Mouse (Mus musculus): ENCODE measurements around the gene Bmp7. TPM values are rescaled to one million over a fixed set of nuclear protein-coding genes. Genes with fewer than 3 reads are reported as not detected.
A peak's percentile ranks its signal among the peaks of the same experiment; 100 is the strongest.

The Bmp7 gene
- polyA plus RNA-seq, 1 experiment from 2014 or later, result 54.2 TPM

- peaks cover 3% of the 10 kb centered on the region; the same call in 1 of the 2 replicates for H3K27me3 ChIP-seq (ENCODE audit: control insufficient read depth, insufficient read depth, low read length)
- no peak for ATAC-seq (ENCODE audit: low FRiP score, low TSS enrichment)
- H3K27ac ChIP-seq (ENCODE audit: low read depth, low read length), result peak overlapping the region; percentile 70; the same call in 1 of the 2 replicates
- WGBS, result 26% methylated on average over 5 of the region's 5 CpGs
- peak overlapping the region; percentile 63 for H3K4me3 ChIP-seq (ENCODE audit: low read length)
- H3K9ac ChIP-seq (ENCODE audit: low read depth, low read length), result peak overlapping the region; percentile 67
- H3K36me3 ChIP-seq (ENCODE audit: control insufficient read depth, insufficient read depth, low read length), result no peaks in the 10 kb centered on the region
- peaks cover 50% of the 10 kb centered on the region for H3K4me1 ChIP-seq (ENCODE audit: control insufficient read depth, insufficient read depth, low read length)
- peak overlapping the region; percentile 91 for H3K4me2 ChIP-seq (replicated peaks; ENCODE audit: low read depth, low read length)
- no peaks in the 10 kb centered on the region for H3K9me3 ChIP-seq (ENCODE audit: control insufficient read depth, low read length)
Observed at GRCm38 (mm10) chr2:172936844-172937243, 3.3 kb downstream of the Bmp7 start.

GRCm38 (mm10) chr2:172935776-172936562, 4.2 kb downstream of the Bmp7 start:
- H3K27me3 ChIP-seq (ENCODE audit: control insufficient read depth, insufficient read depth, low read length), result no peaks in the 10 kb centered on the region
- H3K4me3 ChIP-seq (ENCODE audit: low read length), result peak overlapping the region; percentile 17; the same call in 1 of the 2 replicates
- H3K4me1 ChIP-seq (ENCODE audit: control insufficient read depth, insufficient read depth, low read length), result peaks cover 53% of the 10 kb centered on the region
- peak overlapping the region; percentile 91 for H3K4me2 ChIP-seq (replicated peaks; ENCODE audit: low read depth, low read length)
- WGBS, result 9% methylated on average over 12 of the region's 12 CpGs
- no peaks in the 10 kb centered on the region for H3K9me3 ChIP-seq (ENCODE audit: control insufficient read depth, low read length)
- H3K27ac ChIP-seq (ENCODE audit: low read depth, low read length), result peak overlapping the region; percentile 83
- peak overlapping the region; percentile 51 for H3K9ac ChIP-seq (ENCODE audit: low read depth, low read length)
- H3K36me3 ChIP-seq (ENCODE audit: control insufficient read depth, insufficient read depth, low read length), result no peaks in the 10 kb centered on the region
- no peak for ATAC-seq (ENCODE audit: low FRiP score, low TSS enrichment)

- peak overlapping the region; percentile 83 for H3K27ac ChIP-seq (ENCODE audit: low read depth, low read length)
- H3K36me3 ChIP-seq (ENCODE audit: control insufficient read depth, insufficient read depth, low read length), result no peaks in the 10 kb centered on the region
- H3K9ac ChIP-seq (ENCODE audit: low read depth, low read length), result peak overlapping the region; percentile 51
- no peaks in the 10 kb centered on the region for H3K9me3 ChIP-seq (ENCODE audit: control insufficient read depth, low read length)
- peaks cover 61% of the 10 kb centered on the region for H3K4me1 ChIP-seq (ENCODE audit: control insufficient read depth, insufficient read depth, low read length)
- ATAC-seq (ENCODE audit: low FRiP score, low TSS enrichment), result peak; percentile 63
- H3K4me2 ChIP-seq (replicated peaks; ENCODE audit: low read depth, low read length), result peak overlapping the region; percentile 91
- no peaks in the 10 kb centered on the region for H3K27me3 ChIP-seq (ENCODE audit: control insufficient read depth, insufficient read depth, low read length)
- H3K4me3 ChIP-seq (ENCODE audit: low read length), result peak overlapping the region; percentile 17; the same call in 1 of the 2 replicates
- WGBS, result 4% methylated on average over 30 of the region's 30 CpGs
Observed at GRCm38 (mm10) chr2:172934891-172935740, 5.0 kb downstream of the Bmp7 start.

- Histone ChIP-seq H3K9me3 (ENCODE audit: control insufficient read depth, low read length) (no peaks in the 10 kb centered on the region), H3K4me2 (replicated peaks; ENCODE audit: low read depth, low read length) (peak overlapping the region; percentile 91), H3K9ac (ENCODE audit: low read depth, low read length) (peak overlapping the region; percentile 20; the same call in 1 of the 2 replicates), H3K36me3 (ENCODE audit: control insufficient read depth, insufficient read depth, low read length) (no peaks in the 10 kb centered on the region), H3K27me3 (ENCODE audit: control insufficient read depth, insufficient read depth, low read length) (no peaks in the 10 kb centered on the region), H3K27ac (ENCODE audit: low read depth, low read length) (peak overlapping the region; percentile 83), H3K4me1 (ENCODE audit: control insufficient read depth, insufficient read depth, low read length) (peaks cover 66% of the 10 kb centered on the region), H3K4me3 (ENCODE audit: low read length) (0 out of 2 replicates have a peak overlapping the region, but pooled peaks have one; percentile 0)
- ATAC-seq (ENCODE audit: low FRiP score, low TSS enrichment), result no peak
- 4% methylated on average over 8 of the region's 8 CpGs for WGBS
Observed at GRCm38 (mm10) chr2:172934420-172934788, 5.7 kb downstream of the Bmp7 start.

GRCm38 (mm10) chr2:172933631-172934419, 6.3 kb downstream of the Bmp7 start:
- H3K9ac ChIP-seq (ENCODE audit: low read depth, low read length), result peak overlapping the region; percentile 32; the same call in 1 of the 2 replicates
- peak overlapping the region; percentile 91 for H3K4me2 ChIP-seq (replicated peaks; ENCODE audit: low read depth, low read length)
- peak; percentile 25 for ATAC-seq (ENCODE audit: low FRiP score, low TSS enrichment)
- H3K36me3 ChIP-seq (ENCODE audit: control insufficient read depth, insufficient read depth, low read length), result no peaks in the 10 kb centered on the region
- H3K27me3 ChIP-seq (ENCODE audit: control insufficient read depth, insufficient read depth, low read length), result no peaks in the 10 kb centered on the region
- WGBS, result 1% methylated on average over 34 of the region's 34 CpGs
- H3K9me3 ChIP-seq (ENCODE audit: control insufficient read depth, low read length), result no peaks in the 10 kb centered on the region
- H3K4me3 ChIP-seq (ENCODE audit: low read length), result 0 out of 2 replicates have a peak overlapping the region, but pooled peaks have one; percentile 0
- peak overlapping the region; percentile 83 for H3K27ac ChIP-seq (ENCODE audit: low read depth, low read length)
- peaks cover 70% of the 10 kb centered on the region for H3K4me1 ChIP-seq (ENCODE audit: control insufficient read depth, insufficient read depth, low read length)

- H3K27ac ChIP-seq (ENCODE audit: low read depth, low read length), result no peak overlapping the region
- H3K36me3 ChIP-seq (ENCODE audit: control insufficient read depth, insufficient read depth, low read length), result no peaks in the 10 kb centered on the region
- ATAC-seq (ENCODE audit: low FRiP score, low TSS enrichment), result no peak
- 47% methylated on average over 17 of the region's 17 CpGs for WGBS
- no peaks in the 10 kb centered on the region for H3K27me3 ChIP-seq (ENCODE audit: control insufficient read depth, insufficient read depth, low read length)
- no peaks in the 10 kb centered on the region for H3K9me3 ChIP-seq (ENCODE audit: control insufficient read depth, low read length)
- no peak overlapping the region for H3K4me3 ChIP-seq (ENCODE audit: low read length)
- peaks cover 69% of the 10 kb centered on the region for H3K4me1 ChIP-seq (ENCODE audit: control insufficient read depth, insufficient read depth, low read length)
- no peak overlapping the region; the same call in 1 of the 2 replicates for H3K4me2 ChIP-seq (replicated peaks; ENCODE audit: low read depth, low read length)
- H3K9ac ChIP-seq (ENCODE audit: low read depth, low read length), result no peak overlapping the region
Observed at GRCm38 (mm10) chr2:172931137-172931898, 8.8 kb downstream of the Bmp7 start.

GRCm38 (mm10) chr2:172929905-172930436, 10.2 kb downstream of the Bmp7 start:
- Histone ChIP-seq H3K4me1 (ENCODE audit: control insufficient read depth, insufficient read depth, low read length) (peaks cover 58% of the 10 kb centered on the region), H3K4me2 (replicated peaks; ENCODE audit: low read depth, low read length) (no peak overlapping the region), H3K36me3 (ENCODE audit: control insufficient read depth, insufficient read depth, low read length) (no peaks in the 10 kb centered on the region), H3K9me3 (ENCODE audit: control insufficient read depth, low read length) (no peaks in the 10 kb centered on the region), H3K4me3 (ENCODE audit: low read length) (no peak overlapping the region), H3K9ac (ENCODE audit: low read depth, low read length) (no peak overlapping the region), H3K27ac (ENCODE audit: low read depth, low read length) (no peak overlapping the region), H3K27me3 (ENCODE audit: control insufficient read depth, insufficient read depth, low read length) (no peaks in the 10 kb centered on the region)
- no peak for ATAC-seq (ENCODE audit: low FRiP score, low TSS enrichment)
- WGBS, result 70% methylated on average over 14 of the region's 14 CpGs

GRCm38 (mm10) chr2:172927643-172928042, 12.5 kb downstream of the Bmp7 start:
- Histone ChIP-seq H3K4me1 (ENCODE audit: control insufficient read depth, insufficient read depth, low read length) (peaks cover 45% of the 10 kb centered on the region), H3K27ac (ENCODE audit: low read depth, low read length) (no peak overlapping the region), H3K9ac (ENCODE audit: low read depth, low read length) (no peak overlapping the region), H3K4me3 (ENCODE audit: low read length) (no peak overlapping the region), H3K4me2 (replicated peaks; ENCODE audit: low read depth, low read length) (no peak overlapping the region), H3K27me3 (ENCODE audit: control insufficient read depth, insufficient read depth, low read length) (no peaks in the 10 kb centered on the region), H3K9me3 (ENCODE audit: control insufficient read depth, low read length) (no peaks in the 10 kb centered on the region), H3K36me3 (ENCODE audit: control insufficient read depth, insufficient read depth, low read length) (no peaks in the 10 kb centered on the region)
- ATAC-seq (ENCODE audit: low FRiP score, low TSS enrichment), result no peak
- WGBS, result 47% methylated on average over 5 of the region's 5 CpGs
